Mouse (Mus musculus) spleen, postnatal 0 days (tissue): ENCODE data around the gene Gm14296. TPM values are rescaled to one million over a fixed set of nuclear protein-coding genes. Genes with fewer than 3 reads are reported as not detected.

Experiments used
- polyA plus RNA-seq: library from polyadenylated mRNA; unstranded; fragments of >200 nt; fragmentation: Nextera tagmentation; extraction: Ambion mirVana; gene quantifications from 2 replicates; pipeline ENCODE4 v1.2.1, GENCODE M21; 2015

Gene Gm14296
- 2.3 and 4.1 TPM in 2 replicates for polyA plus RNA-seq

DNA sequence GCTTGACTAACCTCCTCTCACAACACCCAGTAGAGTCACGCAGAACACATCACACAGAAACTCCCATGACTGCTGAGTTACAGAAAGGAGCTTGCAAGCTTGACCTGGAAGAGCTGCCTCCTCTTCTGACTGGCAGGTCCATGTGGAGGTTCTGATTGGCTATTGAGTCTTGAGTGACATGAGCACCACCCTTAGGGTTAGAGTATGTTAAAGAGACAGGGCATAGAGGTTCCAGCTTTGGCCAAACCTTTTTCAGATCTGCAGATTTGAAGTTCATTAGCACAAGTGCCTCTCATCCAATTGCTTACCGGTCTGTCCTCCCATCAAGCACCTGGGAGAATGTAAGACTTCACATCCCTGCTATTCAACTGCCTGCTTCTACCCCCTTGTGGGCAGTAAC, at the start of gene Gm14296:
Gene Gm14296, minus strand, starts transcription at position 101 of the 400 bp plus-strand sequence.

Other genes starting within 250 kb of the Gm14296 start
- gene Gm14305, start 219.5 kb downstream of the Gm14296 start, polyA plus RNA-seq: 8.0 and 11.8 TPM in 2 replicates
- gene Gm14295, start 129.2 kb downstream of the Gm14296 start, polyA plus RNA-seq: 9.3 and 9.8 TPM in 2 replicates
- not detected in 2 replicates for gene Gm14408, start 96.7 kb downstream of the Gm14296 start, polyA plus RNA-seq
- 4.6 and 4.7 TPM in 2 replicates for gene Gm14419, start 73.1 kb upstream of the Gm14296 start, polyA plus RNA-seq
- not detected in 2 replicates for gene Gm14401, start 146.5 kb upstream of the Gm14296 start, polyA plus RNA-seq